Mouse (Mus musculus) thymus, adult 2 months (tissue): ENCODE measurements around the gene Atp2b4.

Source experiments
- CTCF ChIP-seq: fragments of 200-500 bp; IDR thresholded peaks from 2 replicates; pipeline ENCODE4 v1.5.1; 2012; ENCODE audit warnings: mild to moderate bottlenecking, control low read depth, low read length, moderate library complexity, borderline replicate concordance; ENCODE audit not compliant: control insufficient read depth, poor library complexity, insufficient read depth; ENCODE audit errors: extremely low read depth
- POLR2A ChIP-seq: fragments of 200-500 bp; IDR thresholded peaks from 2 replicates; pipeline ENCODE4 v1.6.1; 2012; ENCODE audit warnings: mild to moderate bottlenecking, low read length, control low read depth, moderate library complexity; ENCODE audit not compliant: control insufficient read depth, poor library complexity, insufficient read depth; ENCODE audit errors: extremely low read depth

DNA sequence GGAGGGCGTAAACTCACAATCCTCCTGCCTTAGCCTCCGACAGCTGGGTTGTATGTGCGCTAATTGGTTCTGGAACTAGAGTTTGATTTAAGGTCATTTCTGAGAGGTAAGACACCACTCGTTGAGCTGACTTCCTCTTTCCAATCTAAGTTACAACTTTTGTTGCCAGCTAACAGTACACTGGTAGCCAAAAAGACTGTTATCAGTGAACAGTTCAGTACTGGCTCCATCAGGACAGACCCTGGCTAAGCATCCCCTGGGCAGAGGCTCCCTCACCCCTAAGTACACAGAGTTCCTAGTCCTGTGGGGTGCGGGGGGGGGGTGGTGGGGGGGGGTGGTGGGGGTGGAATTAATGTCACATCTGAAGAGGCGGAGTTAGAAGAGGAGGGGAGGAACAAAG lies 89.9 kb downstream of the Atp2b4 start:
- TF ChIP-seq CTCF (no peak), POLR2A (no peak)
